Mouse (Mus musculus) liver, adult 2 months (tissue): ENCODE results near the gene Cxadr. TPM values are rescaled to one million over a fixed set of nuclear protein-coding genes. Genes with fewer than 3 reads are reported as not detected.

Experiments
- DNase-seq: peaks from one replicate; pipeline ENCODE4 v3.0.0-alpha.2; 2011; ENCODE audit warnings: low read depth, low spot score; ENCODE audit errors: extremely low read depth
- H3K27ac ChIP-seq: fragments of 200-500 bp; replicated peaks from 2 replicates; pipeline ENCODE4 v1.5.1; 2012; ENCODE audit warnings: low read depth, mild to moderate bottlenecking, control low read depth, inconsistent platforms, low read length; ENCODE audit not compliant: insufficient read depth
- H3K27me3 ChIP-seq: fragments of 200-500 bp; 2 replicates; pipeline ENCODE4 v1.6.1; 2012; ENCODE audit warnings: mild to moderate bottlenecking, moderate library complexity, low read length, inconsistent platforms; ENCODE audit not compliant: control insufficient read depth, insufficient read depth
- H3K36me3 ChIP-seq: fragments of 200-500 bp; 2 replicates; pipeline ENCODE4 v1.6.1; 2012; ENCODE audit warnings: low read length, inconsistent platforms; ENCODE audit not compliant: control insufficient read depth, insufficient read depth
- H3K4me1 ChIP-seq: fragments of 200-500 bp; 2 replicates; pipeline ENCODE4 v1.6.1; 2011; ENCODE audit warnings: low read length; ENCODE audit not compliant: control insufficient read depth, insufficient read depth
- H3K4me3 ChIP-seq: fragments of 200-500 bp; 2 replicates; pipeline ENCODE4 v1.5.1; 2011; ENCODE audit warnings: low read depth, mild to moderate bottlenecking, control low read depth, low read length, moderate library complexity; ENCODE audit not compliant: insufficient read depth
- H3K79me2 ChIP-seq: fragments of 200-500 bp; 2 replicates; pipeline ENCODE4 v1.6.1; 2012; ENCODE audit warnings: inconsistent platforms, mild to moderate bottlenecking, low read length, moderate library complexity; ENCODE audit not compliant: control insufficient read depth, insufficient read depth
- H3K9ac ChIP-seq: fragments of 200-500 bp; 2 replicates; pipeline ENCODE4 v1.6.1; 2012; ENCODE audit warnings: low read depth, mild to moderate bottlenecking, control low read depth, inconsistent platforms, low read length
- CTCF ChIP-seq: fragments of 200-500 bp; IDR thresholded peaks from 2 replicates; pipeline ENCODE4 v1.5.1; 2011; ENCODE audit warnings: low read depth, low read length, control low read depth
- POLR2A ChIP-seq: fragments of 200-500 bp; IDR thresholded peaks from 2 replicates; pipeline ENCODE4 v1.6.1; 2011; ENCODE audit warnings: low read length, control low read depth; ENCODE audit not compliant: insufficient read depth; ENCODE audit errors: extremely low read depth
- WGBS: fragments of 180-500 bp; shearing (Covaris S2); methylation state at CpG from one replicate; pipeline ENCODE4 v1.1.7; 2018; 5-methylcytosine and 5-hydroxymethylcytosine counted together
- polyA plus RNA-seq: library from polyadenylated mRNA; depleted of rRNA; stranded (reverse); fragments of >200 nt; gene quantifications from 2 replicates; pipeline ENCODE4 v1.2.3, GENCODE M21; 2012
- total RNA-seq: library from RNA; depleted of rRNA; stranded (reverse); fragments of >200 nt; gene quantifications from 2 replicates; pipeline ENCODE4 v1.2.3, GENCODE M21; 2014

Gene Cxadr
- total and polyA plus RNA-seq, 2 experiments = 26.4 to 50.9 TPM

- DNase-seq = peak; percentile 67
- peaks cover 21% of the 10 kb centered on the region for H3K4me1 ChIP-seq
- no peak for TF ChIP-seq CTCF
- no peak for TF ChIP-seq POLR2A
- peaks cover 33% of the 10 kb centered on the region; the same call in 1 of the 2 replicates for H3K79me2 ChIP-seq
- H3K27ac ChIP-seq = no peak overlapping the region
- no peak overlapping the region for H3K4me3 ChIP-seq
- H3K36me3 ChIP-seq = 0 out of 2 replicates have a peak, but pooled peaks cover 3% of the 10 kb centered on the region
- H3K9ac ChIP-seq = no peak overlapping the region
- 25% methylated on average over 7 of the region's 7 CpGs for WGBS
- H3K27me3 ChIP-seq = no peaks in the 10 kb centered on the region
Measured at GRCm38 (mm10) chr16:78321559-78321958, 20.3 kb downstream of the Cxadr start.

- Histone ChIP-seq H3K27me3 (no peaks in the 10 kb centered on the region), H3K4me1 (peaks cover 19% of the 10 kb centered on the region), H3K79me2 (peaks cover 35% of the 10 kb centered on the region; the same call in 1 of the 2 replicates), H3K9ac (no peak overlapping the region), H3K4me3 (no peak overlapping the region), H3K36me3 (peaks cover 7% of the 10 kb centered on the region), H3K27ac (no peak overlapping the region)
- DNase-seq = no peak
- WGBS = 68% methylated on average over 7 of the region's 7 CpGs
- TF ChIP-seq CTCF (no peak), POLR2A (no peak)
Measured at GRCm38 (mm10) chr16:78322140-78322539, 20.9 kb downstream of the Cxadr start.

- no peak for DNase-seq
- no peak overlapping the region for H3K27ac ChIP-seq
- no peak overlapping the region for H3K4me3 ChIP-seq
- peaks cover 6% of the 10 kb centered on the region; the same call in 1 of the 2 replicates for H3K4me1 ChIP-seq
- TF ChIP-seq POLR2A (no peak), CTCF (no peak)
- 75% methylated on average over 27 of the region's 27 CpGs for WGBS
- no peaks in the 10 kb centered on the region for H3K27me3 ChIP-seq
- H3K79me2 ChIP-seq = peaks cover 22% of the 10 kb centered on the region; the same call in 1 of the 2 replicates
- H3K9ac ChIP-seq = no peak overlapping the region
- peaks cover 26% of the 10 kb centered on the region for H3K36me3 ChIP-seq
Measured at GRCm38 (mm10) chr16:78325972-78326848, 24.9 kb downstream of the Cxadr start.

GRCm38 (mm10) chr16:78327562-78327961 lies 26.3 kb downstream of the Cxadr start:
- Histone ChIP-seq H3K9ac (no peak overlapping the region), H3K79me2 (peaks cover 19% of the 10 kb centered on the region; the same call in 1 of the 2 replicates), H3K27ac (no peak overlapping the region), H3K4me3 (no peak overlapping the region), H3K27me3 (no peaks in the 10 kb centered on the region), H3K36me3 (peaks cover 34% of the 10 kb centered on the region), H3K4me1 (peaks cover 2% of the 10 kb centered on the region; the same call in 1 of the 2 replicates)
- 73% methylated on average over 7 of the region's 7 CpGs for WGBS
- no peak for TF ChIP-seq POLR2A
- TF ChIP-seq CTCF = no peak
- DNase-seq = no peak

- Histone ChIP-seq H3K27ac (no peak overlapping the region), H3K4me1 (no peaks in the 10 kb centered on the region), H3K9ac (no peak overlapping the region), H3K36me3 (peaks cover 36% of the 10 kb centered on the region), H3K27me3 (no peaks in the 10 kb centered on the region), H3K4me3 (no peak overlapping the region), H3K79me2 (peaks cover 19% of the 10 kb centered on the region; the same call in 1 of the 2 replicates)
- DNase-seq = no peak
- TF ChIP-seq CTCF (no peak), POLR2A (no peak)
- WGBS = 83% methylated on average over 12 of the region's 12 CpGs
Measured at GRCm38 (mm10) chr16:78327999-78328398, 26.7 kb downstream of the Cxadr start.

- no peak overlapping the region for H3K27ac ChIP-seq
- no peaks in the 10 kb centered on the region for H3K27me3 ChIP-seq
- H3K36me3 ChIP-seq = peaks cover 50% of the 10 kb centered on the region
- TF ChIP-seq CTCF (no peak), POLR2A (no peak)
- no peak for DNase-seq
- 0 out of 2 replicates have a peak, but pooled peaks cover 3% of the 10 kb centered on the region for H3K79me2 ChIP-seq
- no peak overlapping the region for H3K9ac ChIP-seq
- H3K4me1 ChIP-seq = no peaks in the 10 kb centered on the region
- no peak overlapping the region for H3K4me3 ChIP-seq
- WGBS = 77% methylated on average over 8 of the region's 8 CpGs
Measured at GRCm38 (mm10) chr16:78337226-78337625, 35.9 kb downstream of the Cxadr start.
